Mouse (Mus musculus) spleen, adult 18-20 months (tissue): ENCODE measurements around the gene Mccc2.
"Not testable (repeated sequence)": the region's sequence is repeated elsewhere in the genome, so short reads cannot be mapped to it uniquely, and the experiment has no call there.

Experiments used
- DNase-seq, 2 experiments: peaks; one replicate each; pipeline ENCODE4 v3.0.0; 2022; ENCODE audit warnings: mixed read lengths in 2 of 2

Mccc2 gene

GRCm38 (mm10) chr13:100014906-100015895 is at the start of gene Mccc2:
Mccc2 (minus strand) TSS chr13:100015639.
- peak; percentile 55 to 57 for DNase-seq

GRCm38 (mm10) chr13:100063936-100064335 is 48.5 kb upstream of the Mccc2 start:
- no peak for DNase-seq

GRCm38 (mm10) chr13:100057738-100058137 is 42.3 kb upstream of the Mccc2 start:
- DNase-seq: not testable (repeated sequence)

GRCm38 (mm10) chr13:100026013-100026412 is 10.6 kb upstream of the Mccc2 start:
- no peak for DNase-seq

GRCm38 (mm10) chr13:100016891-100017290 is 1.5 kb upstream of the Mccc2 start:
- DNase-seq: no peak

- no peak for DNase-seq
Measured at GRCm38 (mm10) chr13:100015937-100016336, 498 bp upstream of the Mccc2 start.

GRCm38 (mm10) chr13:100005911-100006496 is 9.4 kb downstream of the Mccc2 start:
- DNase-seq: no peak

- DNase-seq: peak; percentile 70 to 88
Measured at GRCm38 (mm10) chr13:100001790-100002196, 13.6 kb downstream of the Mccc2 start.

GRCm38 (mm10) chr13:99999078-99999477 is 16.4 kb downstream of the Mccc2 start:
- DNase-seq: no peak

GRCm38 (mm10) chr13:99998099-99998498 is 17.3 kb downstream of the Mccc2 start:
- no peak for DNase-seq

GRCm38 (mm10) chr13:99989592-99989991 is 25.8 kb downstream of the Mccc2 start:
- DNase-seq: no peak

GRCm38 (mm10) chr13:99983320-99983719 is 32.1 kb downstream of the Mccc2 start:
- DNase-seq: no peak

GRCm38 (mm10) chr13:99979406-99979805 is 36.0 kb downstream of the Mccc2 start:
- no peak for DNase-seq

GRCm38 (mm10) chr13:99970089-99970488 is 45.4 kb downstream of the Mccc2 start:
- no peak for DNase-seq

- no peak for DNase-seq
Measured at GRCm38 (mm10) chr13:99967013-99967678, 48.3 kb downstream of the Mccc2 start.

GRCm38 (mm10) chr13:99963814-99964213 is 51.6 kb downstream of the Mccc2 start:
- no peak for DNase-seq

- no peak for DNase-seq
Measured at GRCm38 (mm10) chr13:99961661-99962060, 53.8 kb downstream of the Mccc2 start.

- peak; percentile 16 to 44 for DNase-seq
Measured at GRCm38 (mm10) chr13:99955591-99955944, 59.9 kb downstream of the Mccc2 start.

- DNase-seq: no peak
Measured at GRCm38 (mm10) chr13:99954902-99955590, 60.4 kb downstream of the Mccc2 start.

- no peak for DNase-seq
Measured at GRCm38 (mm10) chr13:99947417-99947816, 68.0 kb downstream of the Mccc2 start.

GRCm38 (mm10) chr13:99943525-99943924 is 71.9 kb downstream of the Mccc2 start:
- no peak for DNase-seq

GRCm38 (mm10) chr13:99940601-99941000 is 74.8 kb downstream of the Mccc2 start:
- DNase-seq: no peak

GRCm38 (mm10) chr13:99939320-99939671 is 76.1 kb downstream of the Mccc2 start:
- no peak for DNase-seq
